Mouse (Mus musculus) hindbrain, embryonic 14.5 days (tissue): ENCODE data around the gene Clec2l. TPM values are rescaled to one million over a fixed set of nuclear protein-coding genes. Genes with fewer than 3 reads are reported as not detected.

ENCODE experiments used
- ATAC-seq: fragments of 200-750 bp; cut with Nextera tagmentation; 2 replicates; pipeline ENCODE4 v1.8.0; 2017; ENCODE audit warnings: moderate number of reproducible peaks, mild to moderate bottlenecking, moderate TSS enrichment, moderate library complexity; ENCODE audit not compliant: low FRiP score
- DNase-seq: peaks from one replicate; pipeline ENCODE4 v3.0.0-alpha.2; 2015; ENCODE audit warnings: low spot score
- H3K27ac ChIP-seq: fragments of 300-500 bp; sonication (generic); 2 replicates; pipeline ENCODE4 v1.5.1; 2014; ENCODE audit warnings: mild to moderate bottlenecking, moderate library complexity
- H3K27me3 ChIP-seq: fragments of 300-500 bp; sonication (generic); 2 replicates; pipeline ENCODE4 v1.6.1; 2014; ENCODE audit warnings: mild to moderate bottlenecking, low read length, mixed read lengths; ENCODE audit not compliant: control insufficient read depth, insufficient read depth
- H3K36me3 ChIP-seq: fragments of 300-500 bp; sonication (generic); replicated peaks from 2 replicates; pipeline ENCODE4 v1.6.1; 2014; ENCODE audit not compliant: control insufficient read depth, insufficient read depth
- H3K4me1 ChIP-seq: fragments of 300-500 bp; sonication (generic); replicated peaks from 2 replicates; pipeline ENCODE4 v1.6.1; 2014; ENCODE audit warnings: antibody characterized with exemption, low read length, mixed read lengths; ENCODE audit not compliant: control insufficient read depth, insufficient read depth
- H3K4me2 ChIP-seq: fragments of 300-500 bp; sonication (generic); replicated peaks from 2 replicates; pipeline ENCODE4 v1.6.1; 2014; ENCODE audit warnings: mild to moderate bottlenecking, moderate library complexity
- H3K4me3 ChIP-seq: fragments of 300-500 bp; sonication (generic); replicated peaks from 2 replicates; pipeline ENCODE4 v1.5.1; 2014; ENCODE audit warnings: mild to moderate bottlenecking, low read length
- H3K9ac ChIP-seq: fragments of 300-500 bp; sonication (generic); 2 replicates; pipeline ENCODE4 v1.6.1; 2014
- H3K9me3 ChIP-seq: fragments of 300-500 bp; sonication (generic); 2 replicates; pipeline ENCODE4 v1.6.1; 2016; ENCODE audit warnings: low read length; ENCODE audit not compliant: control insufficient read depth
- WGBS: fragments of 180-500 bp; shearing (Covaris S2); extraction: QIAGEN DNeasy Blood & Tissue Kit; methylation state at CpG from one replicate; pipeline ENCODE4 v1.1.7; 2014; 5-methylcytosine and 5-hydroxymethylcytosine counted together
- polyA plus RNA-seq: library from polyadenylated mRNA; unstranded; fragments of >200 nt; fragmentation: Nextera tagmentation; extraction: Ambion mirVana; gene quantifications from 2 replicates; pipeline ENCODE4 v1.2.1, GENCODE M21; 2014

Clec2l gene
- 22.3 and 25.2 TPM in 2 replicates for polyA plus RNA-seq

- under 1% methylated on average over 76 of the region's 84 CpGs for WGBS
- Histone ChIP-seq H3K4me2 (peak within 1 kb of the TSS; percentile 81), H3K36me3 (no peaks in the 10 kb centered on the region), H3K4me1 (peaks cover 2% of the 10 kb centered on the region; the same call in 1 of the 2 replicates), H3K4me3 (peak within 1 kb of the TSS; percentile 54), H3K27ac (peak within 1 kb of the TSS; percentile 53), H3K9ac (peak within 1 kb of the TSS; percentile 68), H3K27me3 (no peaks in the 10 kb centered on the region), H3K9me3 (no peaks in the 10 kb centered on the region)
- peak; percentile 46 for DNase-seq
- ATAC-seq, result peak; percentile 87
Observed at GRCm38 (mm10) chr6:38662714-38663615, at the start of gene Clec2l. Gene Clec2l, plus strand, starts transcription at chr6:38663069.

- WGBS, result 97% methylated on average over 1 of the region's 1 CpGs
- no peak overlapping the region for H3K4me3 ChIP-seq
- peaks cover 10% of the 10 kb centered on the region; the same call in 1 of the 2 replicates for H3K9me3 ChIP-seq
Observed at GRCm38 (mm10) chr6:38622406-38622805, 40.5 kb upstream of the Clec2l start.

GRCm38 (mm10) chr6:38623457-38623856 lies 39.4 kb upstream of the Clec2l start:
- DNase-seq (no peak), ATAC-seq (no peak)
- Histone ChIP-seq H3K36me3 (peaks cover 27% of the 10 kb centered on the region), H3K4me3 (no peak overlapping the region), H3K9me3 (no peaks in the 10 kb centered on the region), H3K9ac (no peak overlapping the region), H3K4me1 (no peaks in the 10 kb centered on the region), H3K4me2 (no peak overlapping the region), H3K27me3 (no peaks in the 10 kb centered on the region), H3K27ac (no peak overlapping the region)
- WGBS, result 95% methylated on average over 2 of the region's 2 CpGs

More at GRCm38 (mm10) chr6:38622406-38622805, 40.5 kb upstream of the Clec2l start:
- Histone ChIP-seq H3K27me3 (no peaks in the 10 kb centered on the region), H3K4me2 (no peak overlapping the region), H3K36me3 (peaks cover 37% of the 10 kb centered on the region), H3K9ac (no peak overlapping the region), H3K27ac (no peak overlapping the region), H3K4me1 (no peaks in the 10 kb centered on the region)
- DNase-seq, result no peak
- ATAC-seq, result no peak

GRCm38 (mm10) chr6:38624439-38624838 lies 38.4 kb upstream of the Clec2l start:
- no peak overlapping the region for H3K4me2 ChIP-seq
- no peaks in the 10 kb centered on the region for H3K4me1 ChIP-seq
- H3K27me3 ChIP-seq, result no peaks in the 10 kb centered on the region
- 80% methylated on average over 1 of the region's 1 CpGs for WGBS
- ATAC-seq (no peak), DNase-seq (no peak)
- H3K9ac ChIP-seq, result no peak overlapping the region
- no peak overlapping the region for H3K27ac ChIP-seq
- H3K9me3 ChIP-seq, result no peaks in the 10 kb centered on the region
- H3K36me3 ChIP-seq, result peaks cover 18% of the 10 kb centered on the region
- H3K4me3 ChIP-seq, result no peak overlapping the region

GRCm38 (mm10) chr6:38626086-38626485 lies 36.8 kb upstream of the Clec2l start:
- 94% methylated on average over 5 of the region's 5 CpGs for WGBS
- DNase-seq (no peak), ATAC-seq (no peak)
- Histone ChIP-seq H3K4me2 (no peak overlapping the region), H3K9me3 (no peaks in the 10 kb centered on the region), H3K27ac (no peak overlapping the region), H3K4me3 (no peak overlapping the region), H3K9ac (no peak overlapping the region), H3K27me3 (no peaks in the 10 kb centered on the region), H3K4me1 (no peaks in the 10 kb centered on the region), H3K36me3 (peaks cover 9% of the 10 kb centered on the region; the same call in 1 of the 2 replicates)

- 97% methylated on average over 4 of the region's 4 CpGs for WGBS
- no peaks in the 10 kb centered on the region for H3K9me3 ChIP-seq
- H3K4me1 ChIP-seq, result no peaks in the 10 kb centered on the region
- H3K27me3 ChIP-seq, result no peaks in the 10 kb centered on the region
- no peak overlapping the region for H3K4me3 ChIP-seq
- no peak overlapping the region for H3K27ac ChIP-seq
- H3K4me2 ChIP-seq, result no peak overlapping the region
- H3K36me3 ChIP-seq, result peaks cover 9% of the 10 kb centered on the region; the same call in 1 of the 2 replicates
- ATAC-seq, result no peak
- no peak overlapping the region for H3K9ac ChIP-seq
- no peak for DNase-seq
Observed at GRCm38 (mm10) chr6:38627081-38627480, 35.8 kb upstream of the Clec2l start.

GRCm38 (mm10) chr6:38627486-38627885 lies 35.4 kb upstream of the Clec2l start:
- 88% methylated on average over 4 of the region's 4 CpGs for WGBS
- no peaks in the 10 kb centered on the region for H3K9me3 ChIP-seq
- H3K4me1 ChIP-seq, result no peaks in the 10 kb centered on the region
- H3K4me3 ChIP-seq, result no peak overlapping the region
- H3K4me2 ChIP-seq, result no peak overlapping the region
- H3K27ac ChIP-seq, result no peak overlapping the region
- no peaks in the 10 kb centered on the region for H3K27me3 ChIP-seq
- DNase-seq (no peak), ATAC-seq (no peak)
- H3K36me3 ChIP-seq, result peaks cover 9% of the 10 kb centered on the region; the same call in 1 of the 2 replicates
- H3K9ac ChIP-seq, result no peak overlapping the region

GRCm38 (mm10) chr6:38629556-38629955 lies 33.3 kb upstream of the Clec2l start:
- ATAC-seq, result no peak
- Histone ChIP-seq H3K9me3 (no peaks in the 10 kb centered on the region), H3K4me2 (no peak overlapping the region), H3K36me3 (no peaks in the 10 kb centered on the region), H3K27me3 (peaks cover 12% of the 10 kb centered on the region), H3K4me3 (no peak overlapping the region), H3K4me1 (no peaks in the 10 kb centered on the region), H3K27ac (no peak overlapping the region), H3K9ac (no peak overlapping the region)
- WGBS, result 100% methylated on average over 1 of the region's 1 CpGs
- no peak for DNase-seq

- H3K9me3 ChIP-seq, result no peaks in the 10 kb centered on the region
- 92% methylated on average over 2 of the region's 2 CpGs for WGBS
- ATAC-seq (no peak), DNase-seq (no peak)
- H3K4me3 ChIP-seq, result no peak overlapping the region
- H3K27ac ChIP-seq, result no peak overlapping the region
- peaks cover 44% of the 10 kb centered on the region for H3K27me3 ChIP-seq
- no peak overlapping the region for H3K4me2 ChIP-seq
- H3K4me1 ChIP-seq, result peaks cover 16% of the 10 kb centered on the region
- no peaks in the 10 kb centered on the region for H3K36me3 ChIP-seq
- no peak overlapping the region for H3K9ac ChIP-seq
Observed at GRCm38 (mm10) chr6:38632826-38633225, 30.0 kb upstream of the Clec2l start.
